Mouse (Mus musculus) hindlimb bud, embryonic 11.5 days (tissue): ENCODE data around the gene Adcy5.

Source experiments
- DNase-seq: peaks from one replicate; pipeline ENCODE4 v3.0.0-alpha.2; 2012; ENCODE audit warnings: low read depth, low spot score; ENCODE audit errors: extremely low spot score

The Adcy5 gene

GRCm38 (mm10) chr16:35154641-35155390, at the start of gene Adcy5:
TSS of gene Adcy5 (plus strand) at chr16:35154877.
- no peak for DNase-seq

GRCm38 (mm10) chr16:35107985-35108384, 46.7 kb upstream of the Adcy5 start:
- no peak for DNase-seq

- DNase-seq: no peak
Measured at GRCm38 (mm10) chr16:35109156-35109555, 45.5 kb upstream of the Adcy5 start.

- no peak for DNase-seq
Measured at GRCm38 (mm10) chr16:35109656-35110291, 44.9 kb upstream of the Adcy5 start.

- DNase-seq: peak; percentile 87
Measured at GRCm38 (mm10) chr16:35110410-35111142, 44.1 kb upstream of the Adcy5 start.

GRCm38 (mm10) chr16:35111143-35111620, 43.5 kb upstream of the Adcy5 start:
- DNase-seq: no peak

GRCm38 (mm10) chr16:35113496-35113895, 41.2 kb upstream of the Adcy5 start:
- no peak for DNase-seq

GRCm38 (mm10) chr16:35116328-35116956, 38.2 kb upstream of the Adcy5 start:
- DNase-seq: no peak

- DNase-seq: no peak
Measured at GRCm38 (mm10) chr16:35117436-35117835, 37.2 kb upstream of the Adcy5 start.

GRCm38 (mm10) chr16:35120603-35121002, 34.1 kb upstream of the Adcy5 start:
- DNase-seq: no peak

- no peak for DNase-seq
Measured at GRCm38 (mm10) chr16:35127270-35127669, 27.4 kb upstream of the Adcy5 start.

- no peak for DNase-seq
Measured at GRCm38 (mm10) chr16:35130172-35130571, 24.5 kb upstream of the Adcy5 start.

GRCm38 (mm10) chr16:35139416-35139815, 15.3 kb upstream of the Adcy5 start:
- no peak for DNase-seq

- DNase-seq: no peak
Measured at GRCm38 (mm10) chr16:35139873-35140619, 14.6 kb upstream of the Adcy5 start.

GRCm38 (mm10) chr16:35140620-35140975, 14.1 kb upstream of the Adcy5 start:
- no peak for DNase-seq

GRCm38 (mm10) chr16:35141839-35142238, 12.8 kb upstream of the Adcy5 start:
- DNase-seq: no peak

- no peak for DNase-seq
Measured at GRCm38 (mm10) chr16:35146153-35146552, 8.5 kb upstream of the Adcy5 start.

GRCm38 (mm10) chr16:35153146-35153755, 1.4 kb upstream of the Adcy5 start:
- DNase-seq: no peak

- no peak for DNase-seq
Measured at GRCm38 (mm10) chr16:35154245-35154640, 434 bp upstream of the Adcy5 start.
